Mouse (Mus musculus): ENCODE results near the gene Rnf5.

Gene Rnf5

GRCm38 (mm10) chr17:34631647-34632046 is 28.2 kb upstream of the Rnf5 start:
- no peak for DNase-seq

- no peak for DNase-seq
Measured at GRCm38 (mm10) chr17:34630761-34631301, 27.3 kb upstream of the Rnf5 start.

- no peak for DNase-seq
Measured at GRCm38 (mm10) chr17:34629796-34630603, 26.5 kb upstream of the Rnf5 start.

GRCm38 (mm10) chr17:34629221-34629751 is 25.8 kb upstream of the Rnf5 start, which contains the start of gene Prrt1:
Prrt1 (plus strand) TSS chr17:34629533.
- DNase-seq: no peak

GRCm38 (mm10) chr17:34628644-34628967 is 25.1 kb upstream of the Rnf5 start:
- DNase-seq: no peak

GRCm38 (mm10) chr17:34627943-34628643 is 24.6 kb upstream of the Rnf5 start, which contains the start of gene Ppt2:
Ppt2 (minus strand) TSS chr17:34628510.
- peak; percentile 77 for DNase-seq

GRCm38 (mm10) chr17:34627093-34627942 is 23.8 kb upstream of the Rnf5 start:
- DNase-seq: peak; percentile 96

GRCm38 (mm10) chr17:34626773-34627092 is 23.2 kb upstream of the Rnf5 start:
- DNase-seq: peak; percentile 69

- DNase-seq: no peak
Measured at GRCm38 (mm10) chr17:34626062-34626772, 22.7 kb upstream of the Rnf5 start.

GRCm38 (mm10) chr17:34624981-34625380 is 21.5 kb upstream of the Rnf5 start:
- DNase-seq: no peak

GRCm38 (mm10) chr17:34623161-34623560 is 19.7 kb upstream of the Rnf5 start:
- DNase-seq: no peak

GRCm38 (mm10) chr17:34621006-34621405 is 17.5 kb upstream of the Rnf5 start:
- DNase-seq: no peak

GRCm38 (mm10) chr17:34618999-34619398 is 15.5 kb upstream of the Rnf5 start:
- peak; percentile 84 for DNase-seq

- DNase-seq: no peak
Measured at GRCm38 (mm10) chr17:34615871-34616270, 12.4 kb upstream of the Rnf5 start, which contains the start of gene Egfl8. Egfl8 (minus strand) TSS chr17:34615971.

GRCm38 (mm10) chr17:34613830-34614229 is 10.3 kb upstream of the Rnf5 start:
- DNase-seq: no peak

- no peak for DNase-seq
Measured at GRCm38 (mm10) chr17:34613054-34613645, 9.7 kb upstream of the Rnf5 start.

- DNase-seq: peak; percentile 13
Measured at GRCm38 (mm10) chr17:34611050-34611449, 7.6 kb upstream of the Rnf5 start.

GRCm38 (mm10) chr17:34607997-34608396 is 4.5 kb upstream of the Rnf5 start:
- DNase-seq: no peak

- DNase-seq: no peak
Measured at GRCm38 (mm10) chr17:34606186-34607039, 2.9 kb upstream of the Rnf5 start.

- DNase-seq: peak; percentile 99
Measured at GRCm38 (mm10) chr17:34605609-34606008, 2.1 kb upstream of the Rnf5 start.
